Mouse (Mus musculus) cerebellum, adult 2 months (tissue): ENCODE measurements around the gene Nt5c2.

ENCODE experiments used
- CTCF ChIP-seq: fragments of 200-500 bp; IDR thresholded peaks from 2 replicates; pipeline ENCODE4 v1.5.1; 2011; ENCODE audit warnings: low read depth, mild to moderate bottlenecking, control low read depth, low read length, moderate library complexity, borderline replicate concordance; ENCODE audit not compliant: insufficient read depth
- POLR2A ChIP-seq: fragments of 200-500 bp; IDR thresholded peaks from 2 replicates; pipeline ENCODE4 v1.6.1; 2011; ENCODE audit warnings: low read length, control low read depth, borderline replicate concordance; ENCODE audit not compliant: insufficient read depth

- TF ChIP-seq CTCF (no peak), POLR2A (no peak)
These were observed 82.3 kb downstream of the Nt5c2 start for GRCm38 (mm10) chr19:46932608-46933007.
